Mouse (Mus musculus) kidney, adult 18-20 months (tissue): ENCODE measurements around the gene Polk.

Experiments
- DNase-seq: peaks from one replicate; pipeline ENCODE4 v3.0.0; 2021

The Polk gene

DNA sequence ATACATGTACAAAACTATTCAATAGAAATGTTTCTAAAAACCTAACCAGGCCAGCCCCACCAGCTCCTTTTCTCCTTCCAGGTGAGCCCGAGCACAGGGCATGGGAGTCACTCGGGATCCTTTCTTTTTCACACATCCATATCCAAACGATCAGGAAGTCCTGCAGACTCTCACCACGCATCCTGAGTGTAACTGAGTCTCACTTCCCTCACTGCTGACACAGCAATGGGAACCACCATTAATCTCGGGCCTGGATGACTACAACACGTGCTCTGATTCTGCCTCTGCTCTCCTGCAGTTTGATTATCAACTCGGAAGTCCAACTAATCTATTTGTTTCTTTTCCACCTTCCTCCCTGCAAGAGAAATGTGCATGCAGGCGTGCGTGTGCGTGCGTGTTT lies 14.5 kb downstream of the Polk start:
- DNase-seq: no peak

DNA sequence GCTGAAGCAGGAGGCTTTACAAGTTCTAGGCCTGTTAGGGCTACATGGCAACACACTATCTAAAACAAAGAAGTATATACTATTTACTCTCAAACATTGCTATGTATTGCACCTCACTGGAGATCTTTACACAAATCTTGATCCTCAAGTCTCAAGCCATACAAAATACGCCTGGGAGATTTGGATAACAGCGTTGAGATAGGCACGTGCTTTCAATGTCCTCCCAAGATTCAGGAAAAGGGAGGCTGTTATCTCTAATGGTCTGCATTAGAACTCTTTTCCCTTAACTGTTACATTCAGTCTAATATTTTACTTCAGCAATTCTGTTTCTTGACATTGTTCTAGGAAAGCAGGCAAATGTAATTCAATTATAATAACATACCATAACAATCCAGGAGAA lies 15.4 kb downstream of the Polk start:
- no peak for DNase-seq

GRCm38 (mm10) chr13:96521294-96521693 lies 21.1 kb downstream of the Polk start:
- DNase-seq: no peak

GRCm38 (mm10) chr13:96517335-96517734 lies 25.0 kb downstream of the Polk start:
- no peak for DNase-seq

- DNase-seq: no peak
Observed at GRCm38 (mm10) chr13:96516249-96516648, 26.1 kb downstream of the Polk start.

- no peak for DNase-seq
Observed at GRCm38 (mm10) chr13:96514154-96514942, 28.0 kb downstream of the Polk start.

DNA sequence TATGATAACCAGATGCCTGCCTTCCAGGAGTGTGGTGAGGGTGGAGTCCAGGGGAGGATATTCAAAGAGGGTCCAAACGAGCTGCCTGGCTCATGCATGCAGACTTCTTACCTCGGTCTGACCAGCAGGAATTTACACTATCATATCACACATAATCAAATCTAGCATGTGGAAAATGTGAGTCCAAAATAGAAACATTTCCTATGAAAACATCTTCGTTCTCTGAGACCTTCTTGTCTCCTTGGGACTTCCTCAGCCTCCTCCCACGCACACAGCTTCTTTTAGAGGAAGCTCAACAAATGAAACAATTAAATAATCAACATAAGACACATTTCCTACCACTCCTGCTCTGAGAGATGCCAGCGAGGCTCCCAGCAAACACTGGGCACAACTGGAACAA lies 30.5 kb downstream of the Polk start:
- no peak for DNase-seq

- no peak for DNase-seq
Observed at GRCm38 (mm10) chr13:96511262-96511661, 31.1 kb downstream of the Polk start.

DNA sequence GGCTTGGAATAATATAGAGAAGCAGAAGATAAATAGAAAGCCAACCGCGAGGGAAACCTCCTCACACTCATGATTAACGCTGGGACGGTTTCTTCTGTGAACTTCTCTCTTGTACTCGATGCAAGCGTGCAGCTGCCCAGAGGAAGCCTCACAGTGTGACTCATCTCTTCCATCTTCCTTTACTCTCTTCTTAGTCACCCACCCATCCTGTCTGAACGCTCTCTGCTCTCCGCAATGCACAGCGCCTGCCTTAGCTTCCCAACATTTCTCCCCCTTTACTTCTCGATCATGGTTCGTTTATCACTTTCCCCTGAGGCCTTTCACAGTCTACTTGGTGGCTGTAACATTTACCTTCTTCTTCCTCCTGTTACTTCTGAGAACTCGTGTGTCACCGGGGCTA lies 31.7 kb downstream of the Polk start:
- DNase-seq: no peak

DNA sequence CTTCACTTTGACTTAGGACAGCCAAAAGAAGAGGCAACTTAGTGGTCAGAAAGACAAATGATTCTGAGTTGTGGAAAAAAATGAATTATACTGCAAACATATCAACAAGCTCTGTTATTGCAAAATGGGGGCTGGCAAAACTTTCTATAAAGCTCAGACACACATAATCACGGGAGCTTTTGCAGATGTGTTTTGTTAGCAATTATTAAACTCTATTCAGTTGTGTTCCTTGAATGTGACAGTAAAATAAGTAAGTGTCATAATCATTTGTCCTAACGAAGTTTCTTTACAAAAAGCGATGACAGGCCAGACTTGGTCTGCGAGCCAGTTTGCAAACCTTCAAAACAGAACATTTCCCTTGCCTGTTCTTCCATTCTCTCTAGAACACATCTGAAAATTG lies 34.8 kb downstream of the Polk start:
- no peak for DNase-seq

GRCm38 (mm10) chr13:96506313-96506712 lies 36.1 kb downstream of the Polk start:
- no peak for DNase-seq

- DNase-seq: no peak
Observed at GRCm38 (mm10) chr13:96505661-96506060, 36.7 kb downstream of the Polk start.

- no peak for DNase-seq
Observed at GRCm38 (mm10) chr13:96499891-96500290, 42.5 kb downstream of the Polk start.

DNA sequence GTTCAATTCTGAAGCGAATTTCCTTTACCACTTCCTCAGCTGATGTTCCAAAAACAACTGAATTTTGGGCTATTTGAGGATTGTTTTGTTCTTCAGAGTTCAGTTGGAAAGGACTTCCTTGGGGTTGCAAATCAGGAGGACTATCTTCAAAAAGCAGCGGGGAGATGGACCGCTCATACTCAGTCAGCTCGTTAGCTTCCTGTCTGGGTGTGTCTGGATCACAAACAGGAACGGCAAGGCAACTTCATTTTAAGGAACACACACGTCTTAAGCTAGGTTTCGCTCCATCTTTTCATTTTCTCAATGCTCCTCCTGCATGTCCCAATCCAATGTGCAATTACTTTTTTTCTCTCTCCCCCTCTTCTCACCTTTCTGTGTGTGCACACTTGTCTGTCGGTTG lies 45.7 kb downstream of the Polk start:
- no peak for DNase-seq

DNA sequence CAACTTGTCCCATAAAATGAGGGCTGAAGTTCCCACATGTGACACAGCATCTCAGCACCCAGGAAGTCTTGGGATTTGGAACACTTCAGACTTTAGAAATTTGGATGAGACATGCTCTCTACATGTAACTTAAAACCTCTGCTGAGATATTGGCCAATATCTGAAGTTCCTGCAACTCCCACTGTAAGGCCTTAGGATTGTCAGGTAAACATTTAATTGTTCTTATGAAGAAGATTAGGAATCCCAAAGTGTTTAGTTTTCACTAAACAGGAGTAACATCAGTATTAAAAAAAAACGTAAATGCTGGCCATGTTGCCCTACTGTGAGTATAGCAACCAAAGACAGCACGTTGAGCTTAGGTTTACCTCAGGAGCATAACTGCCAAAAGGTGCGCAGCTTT lies 51.9 kb downstream of the Polk start, which contains the start of gene Gm17622:
Gm17622 (plus strand) TSS at position 301 of the 400 bp plus-strand sequence.
- DNase-seq: no peak

DNA sequence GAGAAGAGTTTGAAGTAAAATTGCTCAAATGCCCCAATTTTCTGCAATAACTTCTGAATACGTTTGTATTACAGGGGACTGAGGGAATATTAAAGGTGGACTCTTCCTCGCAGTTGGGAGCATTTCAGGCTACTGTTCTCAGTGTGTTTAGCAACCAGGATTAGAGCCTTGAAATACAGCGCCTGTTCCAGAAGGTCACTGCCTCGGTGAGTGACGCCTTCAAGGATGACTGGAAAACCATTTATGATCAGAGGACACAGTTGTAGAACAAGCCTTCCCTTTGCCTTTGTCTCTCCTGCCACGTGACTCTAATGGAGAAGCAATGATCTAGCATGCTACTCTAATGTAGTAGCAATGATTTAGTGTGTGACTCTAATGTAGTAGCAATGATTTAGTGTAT lies 54.4 kb downstream of the Polk start:
- no peak for DNase-seq

DNA sequence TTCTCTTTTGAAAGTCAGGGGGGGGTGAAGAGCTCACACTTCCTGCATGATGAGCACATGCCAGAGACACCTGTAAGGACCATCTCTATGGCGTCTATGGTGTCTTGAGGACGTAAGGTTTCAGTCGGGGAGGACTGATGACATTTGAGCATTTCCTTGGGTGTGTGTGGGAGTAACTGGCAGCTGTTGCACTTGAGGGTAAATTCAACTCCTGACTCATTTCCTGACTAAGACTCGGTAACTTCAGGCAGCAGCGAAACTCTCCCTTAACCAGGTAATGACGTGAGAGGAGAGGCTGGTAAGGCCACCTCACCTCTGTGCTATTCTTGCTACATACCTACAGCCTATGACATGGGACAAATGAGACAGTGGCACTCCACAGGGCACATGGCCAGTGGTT lies 55.1 kb downstream of the Polk start:
- DNase-seq: no peak

- no peak for DNase-seq
Observed at GRCm38 (mm10) chr13:96478991-96479390, 63.4 kb downstream of the Polk start.

- DNase-seq: no peak
Observed at GRCm38 (mm10) chr13:96477226-96477625, 65.2 kb downstream of the Polk start.

DNA sequence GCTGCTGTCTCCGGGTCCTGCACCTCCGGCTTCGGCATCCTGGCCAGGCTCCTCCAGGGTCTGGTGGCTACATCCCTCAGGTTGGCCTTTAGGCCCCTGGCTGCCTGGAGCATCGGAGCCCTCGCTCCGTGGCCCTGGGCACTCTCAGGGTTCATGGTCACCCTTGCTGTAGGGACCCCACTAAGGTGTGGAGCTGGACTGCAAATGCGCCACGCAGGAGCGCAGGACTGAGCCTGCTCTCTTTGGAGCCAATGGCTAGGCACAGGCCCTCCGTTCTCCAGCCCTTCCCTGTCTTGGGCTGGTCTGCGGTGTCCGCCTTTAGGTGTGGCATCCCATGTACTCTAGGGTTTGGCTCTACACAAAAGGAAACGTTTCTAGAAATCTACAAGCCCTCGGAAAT lies 71.4 kb downstream of the Polk start, which contains the start of gene Ankdd1b:
Ankdd1b (minus strand) TSS at position 242 of the 400 bp plus-strand sequence.
- no peak for DNase-seq

DNA sequence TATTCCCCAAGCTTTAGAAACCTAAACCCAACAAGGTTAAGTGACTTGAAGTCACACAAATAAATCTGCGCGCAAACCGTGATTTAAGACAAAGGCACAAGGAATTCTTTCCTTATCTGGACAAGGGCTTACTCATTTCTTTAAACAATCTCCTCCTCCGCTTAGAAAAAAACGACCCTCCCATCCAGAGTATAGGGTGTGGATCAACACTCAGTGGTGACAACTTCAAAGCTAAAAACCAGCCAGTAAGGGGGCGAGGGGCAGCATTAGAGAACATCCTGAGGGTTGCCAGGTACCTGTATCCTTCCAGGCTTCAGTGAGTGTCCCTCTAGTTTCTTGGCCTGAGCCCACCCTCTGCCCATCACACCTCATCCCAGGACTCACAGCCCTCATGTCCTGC lies 71.8 kb downstream of the Polk start:
- no peak for DNase-seq

GRCm38 (mm10) chr13:96468678-96469077 lies 73.7 kb downstream of the Polk start:
- no peak for DNase-seq

DNA sequence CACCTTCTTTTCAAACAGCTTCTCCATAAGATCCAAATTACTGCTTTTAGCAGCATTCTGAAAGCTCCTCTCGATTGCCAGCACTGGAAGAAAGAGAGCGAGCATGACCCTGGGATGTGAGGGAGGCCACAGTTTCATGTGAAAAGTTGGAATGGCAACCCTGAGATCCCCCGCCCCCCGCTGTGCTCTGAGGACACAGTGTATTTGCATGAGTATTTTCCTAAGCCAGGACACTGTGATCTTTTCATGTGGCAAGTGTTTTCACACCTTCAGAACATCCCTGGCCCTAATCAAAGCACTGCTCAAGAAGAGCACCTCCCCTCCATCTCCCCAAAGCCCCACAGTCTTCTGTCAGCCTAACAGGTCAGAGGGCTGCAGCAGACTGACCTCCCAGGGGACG lies 77.1 kb downstream of the Polk start:
- no peak for DNase-seq

DNA sequence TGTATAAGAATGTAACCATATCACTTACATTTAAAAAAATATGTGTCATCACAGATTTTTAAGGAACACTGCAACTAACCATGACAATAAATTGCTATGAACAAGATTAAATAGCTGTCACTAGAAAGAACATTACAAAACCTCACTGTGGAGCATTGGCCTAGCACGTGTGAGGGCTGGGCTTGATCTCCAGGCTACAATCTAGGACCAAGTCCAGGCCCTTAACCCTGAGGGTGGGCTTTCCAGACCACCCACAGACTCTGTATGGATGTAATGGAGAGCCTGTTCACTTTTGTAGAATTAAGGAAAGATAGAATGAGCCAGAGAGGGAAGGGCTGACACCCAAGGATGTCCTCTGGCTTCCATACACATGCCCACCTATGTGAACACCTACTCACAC lies 79.7 kb downstream of the Polk start:
- DNase-seq: no peak

DNA sequence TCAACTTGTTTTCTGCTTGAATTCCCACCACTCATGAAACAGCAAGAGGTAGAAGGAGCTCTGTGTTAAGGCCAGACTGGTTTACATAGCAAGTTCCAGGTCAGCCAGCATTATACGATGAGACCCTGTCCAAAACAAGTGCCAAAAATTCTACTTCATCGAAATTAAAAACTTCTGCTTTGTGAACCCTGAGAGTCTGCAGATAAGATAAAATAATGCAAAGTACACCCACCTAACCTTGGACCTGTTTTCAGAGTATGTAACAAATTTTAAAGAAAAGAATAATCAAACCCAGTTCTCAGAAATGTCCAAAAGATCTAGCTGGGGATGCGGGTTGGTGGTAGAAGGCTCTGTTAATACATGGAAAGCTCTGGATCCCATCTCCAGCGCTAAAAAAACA lies 83.8 kb downstream of the Polk start:
- no peak for DNase-seq
